Comparison of ENCODE assay signal across 14 mouse cellular contexts in genomic region chr17:3491065-3491464, GRCm38 (mm10). TPM values are rescaled to one million over a fixed set of nuclear protein-coding genes. Genes with fewer than 3 reads are reported as not detected.
"Had no signal": no experiment of that assay in that cellular context is flagged by ENCODE, and none has a peak within 500 bp of the region (broad histone marks: within the 10 kb centered on the region; RNA-seq: fewer than 3 reads in every experiment).

No protein-coding gene starts in this region.

- H3K9me3 ChIP-seq: limb, embryonic 13.5 days; liver, embryonic 12.5 days; midbrain, embryonic 12.5 days; neural tube, embryonic 12.5 days had no signal

- DNase-seq: kidney, postnatal 10 days; lung, embryonic 14.5 days; lung, postnatal 10 days; lung, postnatal 4 days; right cerebral cortex, adult 18-20 months; thymus, postnatal 14 days had no signal

- H3K9ac ChIP-seq: limb, embryonic 13.5 days; liver, embryonic 12.5 days; lung, embryonic 14.5 days; midbrain, embryonic 12.5 days; neural tube, embryonic 12.5 days had no signal

- H3K36me3 ChIP-seq: liver, embryonic 12.5 days; midbrain, embryonic 12.5 days; neural tube, embryonic 12.5 days had no signal

- H3K4me2 ChIP-seq: limb, embryonic 13.5 days; liver, embryonic 12.5 days; lung, embryonic 14.5 days; midbrain, embryonic 12.5 days; neural tube, embryonic 12.5 days had no signal

- H3K27me3 ChIP-seq: limb, embryonic 13.5 days; liver, embryonic 12.5 days; midbrain, embryonic 12.5 days; neural tube, embryonic 12.5 days had no signal

- H3K27ac ChIP-seq: limb, embryonic 13.5 days; liver, embryonic 12.5 days; midbrain, embryonic 12.5 days; neural tube, embryonic 12.5 days; stomach, postnatal 0 days had no signal

- ATAC-seq: intestine, postnatal 0 days; liver, embryonic 12.5 days had no signal

- H3K4me1 ChIP-seq: limb, embryonic 13.5 days; midbrain, embryonic 12.5 days; neural tube, embryonic 12.5 days had no signal

- H3K4me3 ChIP-seq: limb, embryonic 13.5 days; liver, embryonic 12.5 days; midbrain, embryonic 12.5 days; myocyte; neural tube, embryonic 12.5 days had no signal

RNA-seq across cellular contexts. Expression of gene Cldn20, which starts 41.3 kb away (rescaled TPM):
- total RNA-seq: megakaryocyte-erythroid progenitor cell, adult 5-6 weeks had no signal
- polyA plus RNA-seq: intestine, postnatal 0 days; liver, embryonic 12.5 days; lung, embryonic 14.5 days; midbrain, embryonic 12.5 days; neural tube, embryonic 12.5 days; stomach, postnatal 0 days had no signal
